Mouse (Mus musculus): ENCODE data around the gene Arcn1.

The Arcn1 gene

GRCm38 (mm10) chr9:44719632-44720357 is 47.9 kb downstream of the Arcn1 start:
- no peak for DNase-seq (ENCODE audit: low spot score)

GRCm38 (mm10) chr9:44718937-44719631 is 48.6 kb downstream of the Arcn1 start:
- no peak for DNase-seq (ENCODE audit: low spot score)

- no peak for DNase-seq (ENCODE audit: low spot score)
Observed at GRCm38 (mm10) chr9:44717822-44718242, 49.8 kb downstream of the Arcn1 start.

- DNase-seq (ENCODE audit: low spot score), result no peak
Observed at GRCm38 (mm10) chr9:44716997-44717821, 50.4 kb downstream of the Arcn1 start.

GRCm38 (mm10) chr9:44715705-44716362 is 51.8 kb downstream of the Arcn1 start:
- no peak for DNase-seq (ENCODE audit: low spot score)

GRCm38 (mm10) chr9:44715109-44715508 is 52.5 kb downstream of the Arcn1 start:
- DNase-seq (ENCODE audit: low spot score), result no peak

- no peak for DNase-seq (ENCODE audit: low spot score)
Observed at GRCm38 (mm10) chr9:44713574-44713973, 54.1 kb downstream of the Arcn1 start.

GRCm38 (mm10) chr9:44713080-44713479 is 54.6 kb downstream of the Arcn1 start:
- DNase-seq (ENCODE audit: low spot score), result peak; percentile 49

- peak; percentile 57 for DNase-seq (ENCODE audit: low spot score)
Observed at GRCm38 (mm10) chr9:44711602-44712001, 56.0 kb downstream of the Arcn1 start.

GRCm38 (mm10) chr9:44710213-44710612 is 57.4 kb downstream of the Arcn1 start:
- DNase-seq (ENCODE audit: low spot score), result no peak

GRCm38 (mm10) chr9:44709600-44709999 is 58.0 kb downstream of the Arcn1 start:
- peak; percentile 36 for DNase-seq (ENCODE audit: low spot score)

GRCm38 (mm10) chr9:44708925-44709324 is 58.7 kb downstream of the Arcn1 start:
- no peak for DNase-seq (ENCODE audit: low spot score)

GRCm38 (mm10) chr9:44708429-44708765 is 59.2 kb downstream of the Arcn1 start:
- DNase-seq (ENCODE audit: low spot score), result peak; percentile 78

GRCm38 (mm10) chr9:44707749-44708428 is 59.8 kb downstream of the Arcn1 start:
- DNase-seq (ENCODE audit: low spot score), result no peak

GRCm38 (mm10) chr9:44699730-44700129 is 67.9 kb downstream of the Arcn1 start:
- DNase-seq (ENCODE audit: low spot score), result no peak

GRCm38 (mm10) chr9:44699196-44699595 is 68.4 kb downstream of the Arcn1 start:
- DNase-seq (ENCODE audit: low spot score), result no peak

- DNase-seq (ENCODE audit: low spot score), result no peak
Observed at GRCm38 (mm10) chr9:44697866-44698265, 69.8 kb downstream of the Arcn1 start.

- no peak for DNase-seq (ENCODE audit: low spot score)
Observed at GRCm38 (mm10) chr9:44693071-44693470, 74.6 kb downstream of the Arcn1 start.

GRCm38 (mm10) chr9:44691671-44692520 is 75.7 kb downstream of the Arcn1 start:
- DNase-seq (ENCODE audit: low spot score), result peak; percentile 85
